Mouse (Mus musculus) heart, adult 11 months (tissue): Measurements from ENCODE around the gene Gm20890.
"Not testable (repeated sequence)": the region's sequence is repeated elsewhere in the genome, so short reads cannot be mapped to it uniquely, and the experiment has no call there.

ENCODE experiments used
- DNase-seq: peaks from one replicate; pipeline ENCODE4 v3.0.0; 2022

Gene Gm20890

GRCm38 (mm10) chrY:26776699-26777098, at the start of gene Gm20890:
Gene Gm20890 (minus strand): TSS chrY:26776799.
- DNase-seq = not testable (repeated sequence)
